Mouse (Mus musculus) cerebellum, adult 9-10 months (tissue): ENCODE measurements around the gene Olfr558.
A peak's percentile ranks its signal among the peaks of the same experiment; 100 is the strongest.

Source experiments
- DNase-seq: peaks from one replicate; pipeline ENCODE4 v3.0.0; 2022

Gene Olfr558

GRCm38 (mm10) chr7:102701915-102702314 lies at the start of gene Olfr558:
Gene Olfr558, plus strand, starts transcription at chr7:102702215.
- no peak for DNase-seq

GRCm38 (mm10) chr7:102658523-102658922 lies 43.5 kb upstream of the Olfr558 start, which contains the start of gene Olfr555:
Gene Olfr555, plus strand, starts transcription at chr7:102658823.
- DNase-seq: no peak

GRCm38 (mm10) chr7:102664599-102664998 lies 37.4 kb upstream of the Olfr558 start, which contains the start of gene Olfr556:
Gene Olfr556, plus strand, starts transcription at chr7:102664899.
- no peak for DNase-seq

- DNase-seq: no peak
Measured at GRCm38 (mm10) chr7:102665378-102665777, 36.6 kb upstream of the Olfr558 start.

GRCm38 (mm10) chr7:102676225-102676624 lies 25.8 kb upstream of the Olfr558 start:
- no peak for DNase-seq

GRCm38 (mm10) chr7:102681916-102682315 lies 20.1 kb upstream of the Olfr558 start:
- DNase-seq: no peak

- DNase-seq: peak; percentile 51
Measured at GRCm38 (mm10) chr7:102686944-102687501, 15.0 kb upstream of the Olfr558 start, which contains the start of gene Trim68. Gene Trim68, minus strand, starts transcription at chr7:102687327.

- DNase-seq: no peak
Measured at GRCm38 (mm10) chr7:102695358-102696125, 6.5 kb upstream of the Olfr558 start, which contains the start of gene Olfr557. Gene Olfr557, plus strand, starts transcription at chr7:102695910.

- peak; percentile 39 for DNase-seq
Measured at GRCm38 (mm10) chr7:102698461-102698860, 3.6 kb upstream of the Olfr558 start.

- DNase-seq: no peak
Measured at GRCm38 (mm10) chr7:102718970-102719369, 17.0 kb downstream of the Olfr558 start, which contains the start of gene Olfr33. Gene Olfr33, minus strand, starts transcription at chr7:102719070.

GRCm38 (mm10) chr7:102727391-102727790 lies 25.4 kb downstream of the Olfr558 start, which contains the start of gene Olfr559:
Gene Olfr559, minus strand, starts transcription at chr7:102727491.
- DNase-seq: no peak

GRCm38 (mm10) chr7:102733793-102734192 lies 31.8 kb downstream of the Olfr558 start:
- DNase-seq: no peak

- DNase-seq: no peak
Measured at GRCm38 (mm10) chr7:102737705-102738104, 35.7 kb downstream of the Olfr558 start.

GRCm38 (mm10) chr7:102752086-102752485 lies 50.1 kb downstream of the Olfr558 start:
- DNase-seq: peak; percentile 0

- no peak for DNase-seq
Measured at GRCm38 (mm10) chr7:102759266-102759665, 57.3 kb downstream of the Olfr558 start, which contains the start of the genes Olfr560 and Olfr78. Gene Olfr560, minus strand, starts transcription at chr7:102759366. Gene Olfr78, minus strand, starts transcription at chr7:102759471.
